Mouse (Mus musculus) heart, adult 2 months (tissue): ENCODE results near the gene Agbl4.

Experiments
- CTCF ChIP-seq: fragments of 200-600 bp; IDR thresholded peaks from 2 replicates; pipeline ENCODE4 v1.8.1; 2022; ENCODE audit warnings: antibody characterized with exemption, mild to moderate bottlenecking, moderate library complexity
- EP300 ChIP-seq: fragments of 200-500 bp; IDR thresholded peaks from 2 replicates; pipeline ENCODE4 v1.6.1; 2011; ENCODE audit warnings: low read depth, low read length, control low read depth; ENCODE audit not compliant: insufficient read depth
- POLR2A ChIP-seq: fragments of 200-500 bp; IDR thresholded peaks from 2 replicates; pipeline ENCODE4 v1.6.1; 2011; ENCODE audit warnings: mild to moderate bottlenecking, low read depth, low read length, control low read depth; ENCODE audit not compliant: insufficient read depth

GRCm38 (mm10) chr4:111332864-111333263 lies 935.4 kb downstream of the Agbl4 start:
- TF ChIP-seq CTCF (no peak), EP300 (no peak), POLR2A (no peak)
